Mouse (Mus musculus): ENCODE data around the gene Sgk2.
A peak's percentile ranks its signal among the peaks of the same experiment; 100 is the strongest.

Gene Sgk2

DNA sequence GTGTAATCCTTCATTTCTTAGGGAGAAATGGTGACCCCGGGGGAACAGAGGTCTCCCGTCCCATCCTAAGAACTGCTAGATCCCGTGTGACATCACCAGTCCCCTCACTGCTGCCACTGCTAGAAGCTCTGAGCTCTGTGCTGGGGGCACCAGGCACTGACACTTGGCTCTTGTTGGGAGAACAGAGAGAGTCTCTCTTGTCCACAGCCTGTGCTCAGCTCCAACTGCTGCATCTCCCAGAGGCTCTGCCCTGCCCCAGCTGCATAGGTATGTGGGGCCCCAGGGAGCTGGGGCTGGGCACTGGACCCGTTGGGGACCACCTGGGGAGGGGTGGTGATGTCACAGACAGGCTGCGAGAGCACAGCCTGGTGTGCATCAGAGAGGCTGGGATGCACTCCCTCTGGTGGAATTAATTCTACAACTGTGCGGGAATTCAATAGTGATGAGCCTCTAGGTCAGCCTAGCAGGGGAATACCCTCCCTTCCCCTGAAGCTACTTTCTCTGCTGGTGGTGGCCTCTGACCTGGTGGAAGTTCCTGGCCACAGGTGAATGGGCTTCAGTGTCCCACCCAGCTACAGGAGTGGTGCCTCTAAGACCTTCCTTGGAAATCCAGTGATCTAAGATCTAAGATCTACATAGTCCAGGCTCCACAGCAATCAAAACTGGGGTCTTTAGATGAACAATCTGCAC, 4.4 kb downstream of the Sgk2 start:
- DNase-seq (ENCODE audit: low read depth, low spot score) = no peak

DNA sequence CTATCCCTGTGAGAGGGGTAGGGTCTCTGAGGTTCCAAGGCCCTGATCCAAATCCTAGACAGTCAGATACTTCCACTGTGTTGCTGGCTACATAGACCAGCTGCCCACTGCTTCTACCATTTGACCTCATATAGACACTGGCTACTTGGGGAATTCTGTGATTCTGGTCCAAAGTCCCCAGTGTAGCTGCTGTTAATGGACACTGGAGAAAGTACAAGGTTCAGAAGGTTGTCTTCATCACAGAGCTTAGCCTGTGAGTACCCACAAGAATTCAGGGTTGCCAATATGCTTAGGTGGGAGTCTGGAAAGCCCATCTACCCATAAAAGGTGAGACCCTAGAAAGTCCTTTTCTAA, 4.9 kb downstream of the Sgk2 start:
- DNase-seq (ENCODE audit: low read depth, low spot score) = no peak

DNA sequence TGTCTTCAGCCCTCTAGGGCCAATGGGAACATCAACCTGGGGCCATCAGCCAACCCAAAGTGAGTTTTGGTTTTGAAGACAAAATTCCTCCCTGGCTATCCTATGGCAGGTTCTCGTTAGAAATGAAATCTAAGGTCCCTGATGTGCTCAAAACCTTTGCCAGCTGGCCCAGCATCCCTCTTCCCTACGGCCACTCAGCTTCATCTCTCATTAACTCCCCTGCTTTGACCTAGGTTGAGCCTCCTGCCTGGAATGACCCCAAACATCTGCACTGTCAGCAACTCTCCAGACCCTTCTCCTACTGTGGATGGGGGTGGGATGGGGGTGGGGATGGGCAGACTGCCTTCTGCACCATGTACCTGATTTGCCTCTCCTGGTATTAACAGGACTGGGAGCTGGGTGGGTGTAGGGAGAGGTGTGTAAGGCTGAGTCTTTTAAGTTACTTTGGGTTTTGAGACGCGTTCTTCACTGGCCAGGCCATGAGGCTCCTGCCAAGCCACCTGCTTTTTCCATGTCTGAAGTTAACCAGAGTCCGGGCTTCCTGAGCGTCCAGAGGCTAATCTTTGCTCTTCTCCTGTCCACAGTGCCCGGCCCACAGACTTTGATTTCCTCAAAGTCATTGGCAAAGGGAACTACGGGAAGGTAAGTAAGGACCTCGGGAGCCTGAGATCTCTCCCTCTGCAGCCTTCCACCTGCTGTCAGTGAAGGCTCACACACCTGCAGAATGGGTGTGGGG, 6.9 kb downstream of the Sgk2 start:
- DNase-seq (ENCODE audit: low read depth, low spot score) = no peak

DNA sequence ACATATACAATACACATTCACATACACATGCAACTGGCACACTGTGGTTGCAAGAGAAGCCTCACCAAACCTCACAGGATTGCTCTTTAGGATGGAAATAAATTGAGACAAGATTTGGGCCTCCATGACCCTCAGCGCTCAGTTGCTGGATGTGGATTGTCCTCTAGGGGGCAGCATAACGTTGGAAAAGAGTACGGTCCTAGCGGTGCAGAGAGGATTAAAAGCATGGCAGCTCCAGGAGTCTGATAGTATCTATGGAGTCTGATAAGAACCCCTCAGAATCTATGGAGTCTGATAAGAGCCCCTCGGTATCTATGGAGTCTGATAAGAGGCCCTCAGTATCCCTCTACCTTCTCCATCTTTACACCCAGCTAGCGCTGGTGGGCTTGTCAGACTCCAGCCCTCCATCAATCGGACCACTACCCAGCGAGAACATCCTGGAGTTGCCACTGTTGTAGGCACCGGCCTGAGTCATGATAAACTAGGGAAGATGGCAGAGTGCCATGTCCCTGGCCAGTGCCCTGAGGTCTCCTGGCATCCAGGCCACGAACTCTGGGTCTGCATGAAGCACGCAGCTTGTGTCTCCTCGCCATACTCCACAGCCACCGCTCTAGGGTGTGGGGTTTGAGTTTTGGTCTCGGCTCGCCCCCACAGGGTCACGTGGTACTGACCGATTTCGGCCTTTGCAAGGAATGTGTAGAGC, 11.5 kb downstream of the Sgk2 start:
- peak; percentile 58 for DNase-seq (ENCODE audit: low read depth, low spot score)

DNA sequence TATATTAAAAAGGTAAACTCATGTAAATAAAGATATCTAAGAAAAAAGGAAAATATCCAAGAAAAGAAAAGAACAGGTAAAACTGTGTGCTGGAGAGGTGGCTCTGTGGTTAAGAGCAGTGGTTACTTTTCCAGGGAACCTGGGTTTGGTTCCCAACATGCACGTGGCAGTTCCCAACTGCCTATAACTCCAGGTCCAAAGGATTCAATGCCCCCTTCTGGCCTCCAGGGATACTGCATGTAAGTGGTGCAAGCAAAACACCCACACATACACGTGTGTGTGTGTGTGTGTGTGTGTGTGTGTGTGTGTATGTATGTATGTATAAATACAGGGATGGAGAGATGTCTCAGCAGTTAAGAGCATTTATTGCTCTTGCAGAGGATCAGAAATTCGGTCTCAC, 12.6 kb downstream of the Sgk2 start:
- peak; percentile 43 for DNase-seq (ENCODE audit: low read depth, low spot score)

DNA sequence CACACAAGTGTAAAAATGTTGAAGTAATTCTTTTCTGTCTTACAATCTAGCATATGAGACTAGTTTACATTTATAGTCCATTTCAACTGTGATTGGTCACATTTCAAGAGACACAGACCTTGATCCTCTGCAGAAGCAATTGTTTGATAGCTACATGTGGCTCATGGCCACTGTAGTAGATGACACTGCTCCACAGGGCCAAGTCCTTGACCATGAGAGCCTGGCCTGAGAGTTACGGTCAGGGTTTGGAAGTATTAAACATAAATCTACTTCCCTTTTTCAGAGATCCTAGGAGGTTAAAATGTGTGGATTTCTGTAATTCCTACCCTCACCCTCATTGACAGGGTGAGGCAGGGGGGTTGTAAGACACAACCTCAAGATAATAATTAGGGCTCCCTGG, 13.9 kb downstream of the Sgk2 start:
- DNase-seq (ENCODE audit: low read depth, low spot score) = no peak

DNA sequence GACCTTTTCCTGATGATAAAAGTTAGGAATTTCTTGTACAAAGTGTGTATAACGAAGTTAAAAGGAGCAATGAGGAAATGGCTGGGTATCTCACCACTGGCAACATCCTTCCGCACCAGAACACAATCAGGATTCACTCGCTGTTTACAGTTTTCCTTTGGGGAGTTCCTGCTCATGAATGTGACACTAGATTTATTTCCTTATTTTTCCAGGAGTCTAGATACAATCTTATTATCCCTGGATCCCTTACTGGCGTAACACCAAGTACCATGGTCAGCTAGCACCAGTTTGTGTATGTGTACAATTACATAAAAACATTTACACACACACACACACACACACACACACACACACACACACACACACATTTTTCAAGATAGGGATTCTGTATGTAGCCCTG, 20.2 kb downstream of the Sgk2 start:
- DNase-seq (ENCODE audit: low read depth, low spot score) = no peak

DNA sequence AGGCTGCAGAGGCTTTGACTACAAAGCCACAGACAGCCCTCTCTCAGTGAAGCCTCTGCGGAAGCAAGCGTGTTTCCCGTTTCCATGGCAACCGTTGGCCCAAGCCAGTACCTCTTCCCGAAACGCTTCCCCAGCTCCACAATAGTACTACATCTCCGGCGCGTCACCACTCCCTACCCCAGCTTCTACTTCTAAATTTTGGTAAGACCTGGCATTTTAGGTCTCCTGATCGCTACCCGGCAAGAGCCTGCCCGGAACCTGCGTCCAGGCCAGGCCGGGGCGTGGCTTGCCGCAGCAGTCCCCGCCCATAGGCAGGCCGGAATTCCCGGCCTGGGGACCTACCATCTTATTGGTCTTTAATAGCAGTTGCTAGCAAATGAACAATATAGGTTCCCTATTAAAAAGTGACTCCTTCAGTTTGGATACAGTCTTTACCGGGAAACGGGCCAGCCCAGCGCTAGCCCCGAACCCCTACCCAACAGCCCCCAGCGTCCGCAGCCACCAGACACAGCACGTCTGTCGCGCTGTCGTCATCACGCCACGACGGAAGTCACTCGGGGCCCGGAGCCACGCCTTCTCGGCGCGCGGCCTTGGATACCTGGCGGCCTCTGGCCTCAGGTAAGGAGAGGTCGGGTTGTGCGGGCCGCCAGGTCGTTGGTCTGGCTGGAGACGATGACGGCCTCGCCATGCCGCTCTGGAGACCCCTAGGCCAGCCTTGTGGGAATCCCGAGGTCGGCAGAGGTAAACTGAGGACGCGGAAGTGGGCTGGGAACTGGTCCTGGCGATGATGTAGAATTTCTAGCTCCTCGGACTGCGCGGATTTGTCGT, 30.0 kb downstream of the Sgk2 start, which contains the start of gene Ift52:
TSS of gene Ift52 (plus strand) at position 439 of the 828 bp plus-strand sequence.
- DNase-seq (ENCODE audit: low read depth, low spot score) = peak; percentile 81

DNA sequence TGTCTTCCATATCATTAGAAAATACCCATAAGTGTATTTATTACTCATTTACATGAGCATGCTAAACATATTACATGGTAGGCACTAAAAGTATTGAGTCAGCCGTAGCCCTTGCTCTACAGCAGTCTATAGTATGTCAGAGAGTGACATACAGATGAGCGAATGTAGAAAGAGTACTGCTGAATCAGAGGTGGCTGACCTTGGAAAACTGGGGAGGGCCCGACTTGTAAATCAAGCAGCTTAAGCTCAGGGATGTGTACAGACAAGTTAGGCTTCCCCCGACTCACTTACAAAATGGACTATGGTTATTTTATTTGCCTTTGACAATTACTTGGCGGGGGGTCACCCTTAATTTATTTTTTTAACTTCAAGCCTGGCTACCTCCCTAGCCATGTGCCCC, 44.2 kb downstream of the Sgk2 start:
- no peak for DNase-seq (ENCODE audit: low read depth, low spot score)

DNA sequence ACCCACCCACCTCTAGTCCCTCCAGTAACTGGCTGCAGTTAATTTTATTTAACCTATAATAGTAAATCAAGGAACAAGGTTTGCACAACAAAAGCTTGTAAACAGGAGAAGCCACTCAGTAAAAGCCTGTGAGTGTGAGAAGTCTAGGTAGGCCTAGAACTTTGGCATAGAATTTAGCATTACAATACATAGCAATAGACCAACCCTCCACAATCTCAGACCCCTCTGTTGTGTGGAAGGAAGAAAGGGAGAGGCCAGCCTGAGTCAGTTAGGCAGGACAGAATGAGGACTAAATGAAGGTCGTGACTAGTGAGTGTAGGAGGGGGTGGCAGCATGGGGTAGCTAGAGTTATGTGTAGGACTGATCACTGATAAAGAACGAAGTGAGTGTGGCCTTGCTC, 44.6 kb downstream of the Sgk2 start:
- no peak for DNase-seq (ENCODE audit: low read depth, low spot score)

DNA sequence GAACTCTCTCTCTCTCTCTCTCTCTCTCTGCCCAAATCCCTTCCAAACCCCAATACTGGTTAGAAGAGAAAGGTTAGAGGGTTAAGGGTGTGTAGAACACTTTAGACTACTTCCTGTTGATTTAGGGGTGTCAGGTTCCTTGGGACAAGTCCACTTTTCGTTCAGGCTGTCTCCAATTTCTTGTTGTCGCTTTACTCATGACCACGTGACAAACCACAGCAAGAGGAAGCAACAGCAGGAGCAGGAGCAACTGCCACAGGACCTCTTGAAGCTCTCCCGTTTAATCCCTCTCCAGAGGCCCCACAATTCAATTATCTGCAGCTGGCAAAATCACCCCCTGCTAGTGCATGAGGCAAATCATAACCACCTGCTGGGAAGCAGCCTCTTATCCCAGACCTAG, 45.5 kb downstream of the Sgk2 start:
- no peak for DNase-seq (ENCODE audit: low read depth, low spot score)

DNA sequence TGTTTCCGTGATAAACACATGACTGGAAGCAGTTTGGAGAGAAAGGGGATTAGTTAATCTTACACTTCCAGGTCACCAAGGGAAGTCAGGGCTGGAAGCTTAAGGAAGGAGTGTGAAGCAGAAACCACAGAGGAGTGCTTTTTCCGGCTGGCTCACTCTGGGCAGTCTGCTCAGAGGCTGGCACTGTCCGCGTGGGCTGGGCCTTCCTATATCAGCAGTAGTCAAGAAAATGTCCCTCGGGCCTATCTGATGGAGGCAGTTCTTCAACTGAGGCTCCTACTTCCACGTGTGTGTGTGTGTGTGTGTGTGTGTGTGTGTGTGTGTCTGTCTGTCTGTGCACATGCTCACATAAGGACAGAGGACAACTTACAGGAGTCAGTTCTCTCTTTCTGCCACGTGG, 52.8 kb downstream of the Sgk2 start:
- DNase-seq (ENCODE audit: low read depth, low spot score) = no peak

DNA sequence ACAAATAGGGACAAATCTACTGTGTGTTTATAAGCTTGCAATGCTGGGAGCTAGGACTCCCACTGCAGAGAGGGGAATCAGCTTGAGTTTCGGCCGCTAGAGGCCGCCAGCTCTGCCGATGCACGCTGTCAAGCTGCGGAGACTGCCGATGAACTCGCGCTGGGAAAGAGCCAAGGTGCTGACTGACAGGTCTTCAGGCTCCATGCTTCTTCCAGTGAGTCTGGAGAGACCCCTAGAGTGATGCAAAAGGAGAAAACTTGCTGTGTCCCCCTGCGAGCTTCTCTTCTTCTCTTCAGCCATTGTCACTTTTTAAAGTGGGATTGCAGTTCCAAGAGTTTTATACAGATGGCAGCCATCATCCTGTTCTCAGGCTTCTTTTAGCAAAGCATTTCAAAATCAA, 61.0 kb downstream of the Sgk2 start:
- no peak for DNase-seq (ENCODE audit: low read depth, low spot score)

DNA sequence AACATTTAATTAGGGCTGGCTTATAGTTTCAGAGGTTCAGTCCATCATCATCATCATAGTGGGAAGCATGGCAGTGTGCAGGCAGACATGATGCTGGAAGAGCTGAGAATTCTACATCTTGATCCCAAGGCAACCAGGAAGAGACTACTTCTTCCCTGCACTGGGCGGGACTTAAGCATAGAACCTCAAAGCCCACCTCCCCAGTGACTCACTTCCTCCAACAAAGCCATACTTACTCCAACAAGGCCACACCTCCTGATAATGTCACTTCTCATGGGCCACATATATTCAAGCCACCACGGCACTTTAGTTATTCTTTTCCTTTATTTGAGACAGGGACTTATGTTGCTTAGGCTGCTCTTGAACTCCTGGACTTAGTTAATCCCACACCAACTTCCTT, 62.0 kb downstream of the Sgk2 start:
- no peak for DNase-seq (ENCODE audit: low read depth, low spot score)

DNA sequence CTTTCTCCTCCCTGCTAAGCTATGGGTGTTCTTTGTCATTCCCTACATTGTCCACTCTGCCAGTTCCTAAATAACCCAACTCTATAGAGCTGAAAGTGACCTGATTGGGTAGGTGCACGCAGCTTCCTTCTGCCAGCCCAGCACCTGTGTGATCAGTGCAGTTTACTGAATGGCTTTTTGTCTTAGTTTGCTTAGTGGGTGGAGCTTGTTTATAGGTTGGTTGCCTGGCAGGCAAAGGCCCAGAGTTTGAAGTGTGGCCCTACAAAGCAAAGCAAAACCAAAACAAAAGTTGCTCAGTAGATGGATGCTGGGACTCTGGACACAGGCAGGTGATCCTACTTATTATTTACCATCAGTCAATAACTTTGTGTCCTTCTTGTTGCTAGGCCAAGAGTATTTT, 64.6 kb downstream of the Sgk2 start:
- DNase-seq (ENCODE audit: low read depth, low spot score) = no peak

DNA sequence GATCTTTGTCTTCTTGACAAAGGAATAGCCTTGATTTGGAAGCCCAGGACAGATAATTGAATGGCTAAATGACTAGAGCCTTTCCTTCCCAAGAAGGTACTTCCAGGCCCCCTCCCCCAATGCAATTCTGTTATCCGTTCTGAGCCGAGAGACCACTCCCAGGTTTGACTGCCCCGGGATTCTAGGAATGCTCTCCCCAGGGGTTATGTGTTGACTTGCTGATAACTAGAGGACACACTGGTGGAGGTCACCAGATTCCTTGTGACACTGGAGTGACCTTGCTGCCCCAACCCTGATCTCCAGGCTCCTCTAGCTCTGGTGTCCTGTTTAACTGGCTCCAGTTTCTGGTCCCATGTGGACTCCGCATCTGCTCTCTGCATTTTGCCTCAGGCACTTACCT, 65.0 kb downstream of the Sgk2 start:
- no peak for DNase-seq (ENCODE audit: low read depth, low spot score)

DNA sequence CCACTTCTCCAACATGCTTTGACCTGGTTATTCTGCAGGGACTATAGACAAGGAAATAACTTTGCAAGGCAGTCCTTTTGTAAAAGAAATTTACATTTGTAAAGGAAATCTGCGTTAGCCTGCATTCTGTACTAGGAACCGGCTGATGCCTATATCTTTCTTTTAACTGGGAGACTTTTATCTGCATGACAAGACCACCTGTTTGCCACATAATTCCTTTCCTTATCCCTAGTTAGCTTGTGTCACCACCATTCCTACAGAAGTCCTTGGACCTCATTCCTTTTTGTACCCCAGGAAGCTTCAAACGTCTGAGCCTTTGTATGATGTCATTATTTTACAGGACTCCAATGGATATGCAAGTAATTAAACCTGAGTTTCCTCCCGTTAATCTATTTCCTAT, 65.7 kb downstream of the Sgk2 start:
- no peak for DNase-seq (ENCODE audit: low read depth, low spot score)

DNA sequence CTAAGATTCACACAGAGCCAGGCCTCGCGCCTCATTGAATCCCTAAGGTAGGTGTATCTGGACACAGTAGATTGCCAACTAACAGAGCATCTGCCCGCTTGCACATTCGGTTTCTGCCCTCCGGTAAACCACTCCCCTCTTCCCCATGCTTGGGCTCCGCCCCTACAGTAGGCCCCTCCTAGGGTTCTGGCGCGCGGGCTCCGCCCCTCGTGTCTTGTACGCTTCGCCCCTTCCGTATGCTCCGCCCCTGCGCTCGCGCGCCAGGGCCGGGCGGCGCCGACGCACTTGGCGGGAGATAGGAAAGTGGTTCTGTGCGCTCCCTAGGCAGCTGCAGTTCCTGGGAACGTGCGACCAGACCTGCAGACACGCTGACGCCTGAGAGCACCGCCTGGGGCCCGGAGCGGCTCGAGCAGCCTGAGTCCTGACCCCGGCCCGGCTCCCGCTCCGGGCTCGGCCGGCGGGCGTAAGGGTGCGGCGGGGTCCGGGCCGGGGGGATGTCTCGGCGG, 67.3 kb downstream of the Sgk2 start, which contains the start of gene Mybl2:
TSS of gene Mybl2 (plus strand) at position 353 of the 506 bp plus-strand sequence.
- peak; percentile 95 for DNase-seq (ENCODE audit: low read depth, low spot score)

DNA sequence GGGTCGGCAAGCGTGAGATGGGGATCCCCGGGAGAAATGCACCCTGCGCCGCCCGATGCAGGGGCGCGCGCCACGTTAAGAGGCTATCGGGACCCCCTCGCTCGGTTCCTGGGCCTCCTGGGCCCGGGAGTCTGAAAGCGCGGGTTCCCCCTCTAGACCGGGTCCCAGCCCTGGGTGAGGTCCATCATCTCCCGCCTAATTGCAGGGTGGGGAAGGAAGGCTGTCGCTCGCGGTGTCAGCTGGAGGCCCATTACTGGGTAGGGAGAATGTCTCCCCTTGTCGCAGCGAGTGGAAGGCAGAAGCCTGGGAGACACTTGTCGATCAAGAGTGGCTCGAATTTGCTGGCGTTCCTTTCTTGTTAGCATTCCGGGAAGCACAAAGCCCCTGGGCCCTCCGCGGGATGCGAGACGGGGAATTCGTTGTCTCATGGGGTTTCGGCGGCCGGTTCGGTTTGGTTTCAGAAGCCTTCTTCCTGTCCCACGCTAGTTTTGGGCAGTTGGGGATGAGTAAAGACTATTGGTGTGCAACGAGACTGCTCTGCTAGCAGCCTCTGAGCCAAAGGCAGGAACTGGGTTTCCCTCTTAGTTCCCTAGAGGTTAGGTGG, 67.9 kb downstream of the Sgk2 start:
- DNase-seq (ENCODE audit: low read depth, low spot score) = no peak

DNA sequence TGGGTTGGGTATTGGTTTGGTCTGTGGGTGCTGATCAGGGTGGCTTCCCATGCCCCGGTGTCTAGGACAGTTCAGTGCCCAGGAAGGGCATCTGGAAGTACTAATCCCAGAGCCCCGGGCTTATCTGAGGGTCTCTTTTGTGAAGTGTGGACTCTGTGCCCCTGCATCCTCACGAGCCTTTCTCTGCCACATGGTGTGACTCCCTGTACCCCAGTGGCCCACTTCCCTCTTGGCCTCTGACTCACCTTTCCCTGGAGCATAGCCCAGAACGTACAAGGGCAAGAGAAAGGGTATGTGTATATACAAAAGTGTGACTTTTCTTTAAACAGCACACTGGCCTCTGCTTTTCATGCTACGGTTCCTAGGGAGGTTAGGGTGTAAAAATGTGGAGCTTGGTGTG, 68.6 kb downstream of the Sgk2 start:
- no peak for DNase-seq (ENCODE audit: low read depth, low spot score)

DNA sequence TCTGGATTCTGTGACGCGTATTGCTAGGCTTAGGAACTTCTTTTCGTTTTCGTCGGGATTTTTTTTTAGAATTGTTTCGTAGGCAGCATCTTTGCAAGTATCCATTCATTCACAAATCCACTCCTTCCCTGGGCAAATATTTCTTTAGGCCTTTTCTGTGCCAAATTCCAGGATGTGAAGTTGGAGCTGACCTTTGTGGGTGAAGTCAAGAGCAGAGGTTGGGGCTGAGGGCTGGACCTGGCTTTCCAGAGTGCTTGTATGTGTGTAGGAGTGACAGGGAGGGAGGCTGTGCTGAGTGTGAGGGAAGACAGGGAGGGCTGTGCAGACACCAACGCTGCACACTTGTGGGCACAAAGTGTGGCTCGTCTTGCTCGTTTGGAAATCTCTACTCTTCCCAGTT, 69.5 kb downstream of the Sgk2 start:
- no peak for DNase-seq (ENCODE audit: low read depth, low spot score)
